Mouse (Mus musculus) liver, adult (tissue): ENCODE measurements around the gene Prlhr.

Source experiments
- GATA4 ChIP-seq: IDR thresholded peaks from 2 replicates; pipeline ENCODE4 v1.6.1; 2014; ENCODE audit warnings: mild to moderate bottlenecking, low read length; ENCODE audit not compliant: insufficient replicate concordance

Prlhr gene

DNA sequence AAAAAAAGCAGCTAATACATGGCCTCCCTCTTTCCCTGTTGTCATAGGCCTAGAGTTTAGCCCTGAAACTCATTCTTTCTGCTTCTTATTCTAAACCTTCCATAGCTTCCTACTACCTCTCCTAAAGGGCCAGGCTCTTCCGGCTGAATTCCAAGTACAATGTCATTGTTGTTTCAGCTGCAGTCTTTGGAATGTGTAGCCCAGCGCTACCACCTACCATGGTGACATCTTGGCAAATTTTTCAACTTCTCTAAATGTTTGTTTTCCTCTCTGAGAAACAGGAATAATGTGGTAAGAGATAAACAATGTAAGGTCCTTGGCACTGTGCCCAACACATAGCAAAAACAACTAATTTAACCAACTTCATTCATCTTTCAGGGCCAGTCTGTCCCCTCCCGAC is 8.4 kb downstream of the Prlhr start:
- no peak for TF ChIP-seq GATA4

- TF ChIP-seq GATA4: no peak
Observed at GRCm38 (mm10) chr19:60459071-60459470, 9.0 kb downstream of the Prlhr start.

- TF ChIP-seq GATA4: no peak
Observed at GRCm38 (mm10) chr19:60455791-60456190, 12.3 kb downstream of the Prlhr start.

GRCm38 (mm10) chr19:60440531-60440930 is 27.6 kb downstream of the Prlhr start:
- TF ChIP-seq GATA4: no peak

DNA sequence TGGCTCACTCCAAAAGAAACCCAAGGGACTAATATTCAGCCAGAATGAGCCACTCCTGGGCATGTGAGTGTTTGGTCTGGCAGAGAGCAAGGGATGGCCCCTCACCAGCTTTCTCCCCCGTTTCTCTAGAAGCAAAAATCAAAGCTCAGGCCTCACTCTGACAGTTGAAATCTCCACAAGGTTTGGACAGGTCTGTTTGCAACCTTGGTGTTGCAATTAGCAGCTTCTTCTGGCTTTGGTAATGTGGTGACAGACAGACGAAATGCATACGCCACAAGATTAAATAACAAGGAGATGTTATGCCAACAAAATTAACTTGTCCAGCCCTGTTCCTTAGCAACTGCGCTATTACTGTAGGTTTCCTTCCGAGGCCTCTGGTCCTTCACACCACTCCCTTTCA is 28.0 kb downstream of the Prlhr start:
- no peak for TF ChIP-seq GATA4

- TF ChIP-seq GATA4: no peak
Observed at GRCm38 (mm10) chr19:60437566-60438241, 30.4 kb downstream of the Prlhr start.

GRCm38 (mm10) chr19:60432347-60433129 is 35.6 kb downstream of the Prlhr start:
- no peak for TF ChIP-seq GATA4

DNA sequence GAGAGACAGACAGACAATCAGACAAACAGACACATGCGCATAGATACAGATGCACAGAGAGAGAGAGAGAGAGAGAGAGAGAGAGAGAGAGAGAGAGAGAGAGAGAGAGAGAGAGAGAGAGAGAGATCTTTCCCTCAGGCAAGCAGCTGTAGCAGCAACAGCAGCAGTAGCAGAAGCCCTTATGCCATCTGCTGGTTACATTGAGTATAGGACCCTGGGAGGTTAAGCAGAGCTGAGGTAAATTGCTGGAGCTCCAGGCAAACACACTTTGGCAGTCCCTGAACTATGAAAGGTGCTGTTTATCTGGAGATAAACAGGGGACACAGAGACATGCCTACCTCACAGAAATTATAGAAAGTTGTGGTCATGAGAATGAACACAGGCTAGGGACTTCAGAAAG is 50.5 kb downstream of the Prlhr start:
- TF ChIP-seq GATA4: no peak
